Mouse (Mus musculus) heart, embryonic 15.5 days (tissue): Measurements from ENCODE around the gene Lep. TPM values are rescaled to one million over a fixed set of nuclear protein-coding genes. Genes with fewer than 3 reads are reported as not detected.
A peak's percentile ranks its signal among the peaks of the same experiment; 100 is the strongest.

Source experiments
- ATAC-seq: fragments of 200-750 bp; cut with Nextera tagmentation; replicated peaks from 2 replicates; pipeline ENCODE4 v1.8.0; 2017; ENCODE audit warnings: low read depth, moderate TSS enrichment; ENCODE audit not compliant: insufficient number of reproducible peaks, insufficient read depth, low FRiP score
- H3K27ac ChIP-seq: fragments of 300-500 bp; sonication (generic); 2 replicates; pipeline ENCODE4 v1.5.1; 2015; ENCODE audit warnings: mild to moderate bottlenecking, inconsistent platforms
- H3K27me3 ChIP-seq: fragments of 300-500 bp; sonication (generic); 2 replicates; pipeline ENCODE4 v1.6.1; 2015; ENCODE audit warnings: inconsistent platforms
- H3K36me3 ChIP-seq: fragments of 300-500 bp; sonication (generic); 2 replicates; pipeline ENCODE4 v1.6.1; 2015; ENCODE audit warnings: mild to moderate bottlenecking, inconsistent platforms
- H3K4me1 ChIP-seq: fragments of 300-500 bp; sonication (generic); replicated peaks from 2 replicates; pipeline ENCODE4 v1.6.1; 2015; ENCODE audit warnings: inconsistent platforms
- H3K4me2 ChIP-seq: fragments of 300-500 bp; sonication (generic); 2 replicates; pipeline ENCODE4 v1.6.1; 2015; ENCODE audit warnings: inconsistent platforms, mild to moderate bottlenecking, moderate library complexity
- H3K4me3 ChIP-seq: fragments of 300-500 bp; sonication (generic); 2 replicates; pipeline ENCODE4 v1.5.1; 2015; ENCODE audit warnings: mild to moderate bottlenecking, inconsistent platforms
- H3K9ac ChIP-seq: fragments of 300-500 bp; sonication (generic); 2 replicates; pipeline ENCODE4 v1.6.1; 2015; ENCODE audit warnings: mild to moderate bottlenecking, inconsistent platforms
- H3K9me3 ChIP-seq: fragments of 300-500 bp; sonication (generic); replicated peaks from 2 replicates; pipeline ENCODE4 v1.6.1; 2016; ENCODE audit warnings: inconsistent platforms
- WGBS: fragments of 180-500 bp; shearing (Covaris S2); methylation state at CpG from one replicate; pipeline ENCODE4 v1.1.7; 2015; ENCODE audit warnings: mixed read lengths; 5-methylcytosine and 5-hydroxymethylcytosine counted together
- polyA plus RNA-seq: library from polyadenylated mRNA; unstranded; fragments of >200 nt; fragmentation: Nextera tagmentation; extraction: Ambion mirVana; gene quantifications from 2 replicates; pipeline ENCODE4 v1.2.1, GENCODE M21; 2015

Gene Lep
- polyA plus RNA-seq, 1 experiment from 2014 or later: not detected

GRCm38 (mm10) chr6:29025796-29026482, 34.1 kb upstream of the Lep start:
- Histone ChIP-seq H3K4me2 (no peak overlapping the region), H3K9me3 (no peaks in the 10 kb centered on the region), H3K9ac (no peak overlapping the region), H3K27ac (no peak overlapping the region), H3K36me3 (no peaks in the 10 kb centered on the region), H3K4me3 (no peak overlapping the region), H3K27me3 (peaks cover 45% of the 10 kb centered on the region), H3K4me1 (peaks cover 3% of the 10 kb centered on the region; the same call in 1 of the 2 replicates)
- WGBS: 37% methylated on average over 12 of the region's 12 CpGs
- ATAC-seq: no peak

GRCm38 (mm10) chr6:29026766-29027165, 33.3 kb upstream of the Lep start:
- H3K9ac ChIP-seq: no peak overlapping the region
- peaks cover 37% of the 10 kb centered on the region for H3K27me3 ChIP-seq
- ATAC-seq: no peak
- no peaks in the 10 kb centered on the region for H3K36me3 ChIP-seq
- H3K27ac ChIP-seq: no peak overlapping the region
- WGBS: 42% methylated on average over 6 of the region's 6 CpGs
- H3K9me3 ChIP-seq: no peaks in the 10 kb centered on the region
- H3K4me1 ChIP-seq: peaks cover 10% of the 10 kb centered on the region
- no peak overlapping the region for H3K4me3 ChIP-seq
- no peak overlapping the region for H3K4me2 ChIP-seq

GRCm38 (mm10) chr6:29028129-29028528, 31.9 kb upstream of the Lep start:
- WGBS: 62% methylated on average over 5 of the region's 5 CpGs
- no peak for ATAC-seq

GRCm38 (mm10) chr6:29029521-29029920, 30.5 kb upstream of the Lep start:
- H3K27ac ChIP-seq: no peak overlapping the region
- no peak overlapping the region for H3K4me2 ChIP-seq
- no peaks in the 10 kb centered on the region for H3K36me3 ChIP-seq
- ATAC-seq: no peak
- no peaks in the 10 kb centered on the region for H3K9me3 ChIP-seq
- H3K27me3 ChIP-seq: peaks cover 23% of the 10 kb centered on the region
- whole genome bisulfite sequencing: 64% methylated on average over 6 of the region's 6 CpGs
- H3K9ac ChIP-seq: no peak overlapping the region
- peaks cover 8% of the 10 kb centered on the region for H3K4me1 ChIP-seq
- H3K4me3 ChIP-seq: no peak overlapping the region

More at GRCm38 (mm10) chr6:29028129-29028528, 31.9 kb upstream of the Lep start:
- H3K9ac ChIP-seq: no peak overlapping the region
- no peak overlapping the region for H3K4me3 ChIP-seq
- no peak overlapping the region for H3K4me2 ChIP-seq
- no peaks in the 10 kb centered on the region for H3K36me3 ChIP-seq
- H3K4me1 ChIP-seq: peaks cover 11% of the 10 kb centered on the region
- no peaks in the 10 kb centered on the region for H3K9me3 ChIP-seq
- H3K27me3 ChIP-seq: peaks cover 24% of the 10 kb centered on the region
- no peak overlapping the region for H3K27ac ChIP-seq

GRCm38 (mm10) chr6:29031216-29031615, 28.8 kb upstream of the Lep start:
- no peak overlapping the region for H3K9ac ChIP-seq
- peaks cover 8% of the 10 kb centered on the region for H3K4me1 ChIP-seq
- no peak overlapping the region for H3K4me3 ChIP-seq
- peaks cover 8% of the 10 kb centered on the region for H3K27me3 ChIP-seq
- WGBS: 22% methylated on average over 6 of the region's 6 CpGs
- H3K4me2 ChIP-seq: no peak overlapping the region
- no peaks in the 10 kb centered on the region for H3K36me3 ChIP-seq
- H3K27ac ChIP-seq: no peak overlapping the region
- H3K9me3 ChIP-seq: no peaks in the 10 kb centered on the region
- ATAC-seq: peak; percentile 55

- H3K27me3 ChIP-seq: peaks cover 5% of the 10 kb centered on the region
- H3K9ac ChIP-seq: no peak overlapping the region
- whole genome bisulfite sequencing: 84% methylated on average over 13 of the region's 13 CpGs
- no peaks in the 10 kb centered on the region for H3K36me3 ChIP-seq
- H3K27ac ChIP-seq: no peak overlapping the region
- H3K9me3 ChIP-seq: no peaks in the 10 kb centered on the region
- peaks cover 8% of the 10 kb centered on the region for H3K4me1 ChIP-seq
- no peak for ATAC-seq
- no peak overlapping the region for H3K4me3 ChIP-seq
- no peak overlapping the region for H3K4me2 ChIP-seq
Observed at GRCm38 (mm10) chr6:29031704-29032310, 28.2 kb upstream of the Lep start.

GRCm38 (mm10) chr6:29032411-29032810, 27.6 kb upstream of the Lep start:
- WGBS: 82% methylated on average over 12 of the region's 12 CpGs
- Histone ChIP-seq H3K36me3 (no peaks in the 10 kb centered on the region), H3K27me3 (peaks cover 4% of the 10 kb centered on the region; the same call in 1 of the 2 replicates), H3K27ac (no peak overlapping the region), H3K9ac (no peak overlapping the region), H3K4me2 (no peak overlapping the region), H3K4me1 (peaks cover 8% of the 10 kb centered on the region), H3K4me3 (no peak overlapping the region), H3K9me3 (no peaks in the 10 kb centered on the region)
- ATAC-seq: no peak

GRCm38 (mm10) chr6:29033981-29034646, 25.9 kb upstream of the Lep start:
- Histone ChIP-seq H3K4me1 (peaks cover 8% of the 10 kb centered on the region), H3K36me3 (no peaks in the 10 kb centered on the region), H3K4me2 (no peak overlapping the region), H3K27me3 (no peaks in the 10 kb centered on the region), H3K9me3 (no peaks in the 10 kb centered on the region), H3K27ac (no peak overlapping the region), H3K9ac (no peak overlapping the region), H3K4me3 (no peak overlapping the region)
- 74% methylated on average over 7 of the region's 7 CpGs for WGBS
- ATAC-seq: no peak

- ATAC-seq: no peak
- Histone ChIP-seq H3K4me2 (no peak overlapping the region), H3K9ac (no peak overlapping the region), H3K4me1 (peaks cover 1% of the 10 kb centered on the region), H3K27me3 (no peaks in the 10 kb centered on the region), H3K4me3 (no peak overlapping the region), H3K36me3 (no peaks in the 10 kb centered on the region), H3K9me3 (no peaks in the 10 kb centered on the region), H3K27ac (no peak overlapping the region)
- 53% methylated on average over 4 of the region's 4 CpGs for WGBS
Observed at GRCm38 (mm10) chr6:29036698-29037097, 23.3 kb upstream of the Lep start.

GRCm38 (mm10) chr6:29040266-29040665, 19.8 kb upstream of the Lep start:
- Histone ChIP-seq H3K4me3 (no peak overlapping the region), H3K4me1 (no peaks in the 10 kb centered on the region), H3K4me2 (no peak overlapping the region), H3K9me3 (no peaks in the 10 kb centered on the region), H3K27ac (no peak overlapping the region), H3K27me3 (no peaks in the 10 kb centered on the region), H3K36me3 (no peaks in the 10 kb centered on the region), H3K9ac (no peak overlapping the region)
- no peak for ATAC-seq
- WGBS: 68% methylated on average over 2 of the region's 2 CpGs

- Histone ChIP-seq H3K4me1 (no peaks in the 10 kb centered on the region), H3K9me3 (no peaks in the 10 kb centered on the region), H3K27me3 (no peaks in the 10 kb centered on the region), H3K9ac (no peak overlapping the region), H3K4me2 (no peak overlapping the region), H3K27ac (no peak overlapping the region), H3K4me3 (no peak overlapping the region), H3K36me3 (no peaks in the 10 kb centered on the region)
- ATAC-seq: no peak
Observed at GRCm38 (mm10) chr6:29044029-29044428, 16.0 kb upstream of the Lep start.
